Mouse (Mus musculus): ENCODE results near the gene Coro1b. TPM values are rescaled to one million over a fixed set of nuclear protein-coding genes. Genes with fewer than 3 reads are reported as not detected.

The Coro1b gene
- polyA plus RNA-seq (2012; ENCODE audit: low replicate concordance), result 68.6 and 81.7 TPM in 2 replicates

DNA sequence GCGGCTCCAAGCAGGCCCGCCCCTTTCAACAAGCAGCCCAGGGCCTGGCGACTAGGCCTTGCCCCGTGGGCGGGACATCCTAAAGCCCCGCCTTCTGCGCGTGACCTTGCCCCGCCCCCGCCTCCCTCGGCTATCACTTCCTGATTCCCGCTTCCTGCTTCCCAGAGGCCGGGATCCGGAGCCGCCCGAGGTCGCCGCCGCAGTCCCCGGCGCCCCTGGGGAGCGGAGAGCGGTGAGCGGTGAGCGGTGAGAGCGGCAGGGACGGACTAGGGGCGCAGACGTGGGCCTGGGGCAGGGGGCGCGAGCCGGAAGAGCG, at the start of gene Coro1b:
Gene Coro1b, plus strand, starts transcription at position 129 of the 316 bp plus-strand sequence.

GRCm38 (mm10) chr19:4099837-4100717, 48.3 kb upstream of the Coro1b start, which contains the start of gene Pitpnm1:
Pitpnm1 (plus strand) TSS chr19:4099998.

GRCm38 (mm10) chr19:4125741-4126696, 22.4 kb upstream of the Coro1b start, which contains the start of gene Aip:
Aip (minus strand) TSS chr19:4125858.

DNA sequence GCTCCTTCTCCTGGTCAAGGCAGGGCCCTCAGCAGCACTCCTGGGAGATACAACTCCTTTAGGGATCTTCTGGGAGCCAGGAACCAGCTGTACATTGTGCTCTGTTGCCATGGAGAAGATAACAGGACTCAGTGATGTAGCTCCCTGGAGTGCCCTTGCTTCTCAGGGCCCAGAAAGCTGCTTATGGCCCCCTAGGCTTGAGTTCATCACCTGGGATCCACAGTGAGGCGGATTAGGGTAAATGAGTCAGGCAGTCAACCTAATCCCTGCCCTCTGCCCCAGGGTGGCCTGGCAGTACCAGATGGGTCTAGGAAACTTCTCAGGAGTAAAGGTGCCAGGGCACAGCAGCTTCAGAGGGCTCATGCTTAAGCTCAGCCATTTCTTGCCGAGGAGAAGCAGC, 9.0 kb upstream of the Coro1b start, which contains the start of gene Gpr152:
Gene Gpr152, plus strand, starts transcription at position 342 of the 400 bp plus-strand sequence.

DNA sequence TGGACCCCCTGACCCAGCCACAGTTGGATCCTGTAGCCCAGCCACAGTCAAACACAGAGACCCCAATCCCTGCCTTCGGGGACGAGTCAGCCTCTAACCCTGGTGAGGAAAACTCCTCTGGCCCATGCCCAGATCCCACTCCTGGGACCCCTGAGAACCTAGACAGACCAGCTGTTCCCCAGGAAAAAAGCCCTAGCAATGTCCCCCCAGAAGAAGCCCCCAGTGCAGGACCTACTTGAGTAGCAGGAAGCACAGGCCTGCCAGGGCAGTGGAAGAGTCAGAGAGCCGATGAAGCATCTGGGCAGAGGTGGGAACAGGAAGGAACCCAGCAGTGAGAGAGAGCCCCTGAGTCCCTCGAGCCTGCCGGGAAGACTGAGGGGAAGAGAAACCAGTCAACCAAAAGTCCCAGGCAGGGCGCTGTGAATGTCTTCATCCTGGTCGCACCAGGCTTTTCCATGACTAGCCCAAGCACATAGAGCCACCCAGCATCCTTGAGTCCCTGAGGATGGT, 4.6 kb upstream of the Coro1b start, which contains the start of gene Cabp4:
Gene Cabp4, minus strand, starts transcription at position 275 of the 510 bp plus-strand sequence.

GRCm38 (mm10) chr19:4153232-4153654, 4.8 kb downstream of the Coro1b start, which contains the start of gene Ptprcap:
Ptprcap (plus strand) TSS chr19:4153604.

DNA sequence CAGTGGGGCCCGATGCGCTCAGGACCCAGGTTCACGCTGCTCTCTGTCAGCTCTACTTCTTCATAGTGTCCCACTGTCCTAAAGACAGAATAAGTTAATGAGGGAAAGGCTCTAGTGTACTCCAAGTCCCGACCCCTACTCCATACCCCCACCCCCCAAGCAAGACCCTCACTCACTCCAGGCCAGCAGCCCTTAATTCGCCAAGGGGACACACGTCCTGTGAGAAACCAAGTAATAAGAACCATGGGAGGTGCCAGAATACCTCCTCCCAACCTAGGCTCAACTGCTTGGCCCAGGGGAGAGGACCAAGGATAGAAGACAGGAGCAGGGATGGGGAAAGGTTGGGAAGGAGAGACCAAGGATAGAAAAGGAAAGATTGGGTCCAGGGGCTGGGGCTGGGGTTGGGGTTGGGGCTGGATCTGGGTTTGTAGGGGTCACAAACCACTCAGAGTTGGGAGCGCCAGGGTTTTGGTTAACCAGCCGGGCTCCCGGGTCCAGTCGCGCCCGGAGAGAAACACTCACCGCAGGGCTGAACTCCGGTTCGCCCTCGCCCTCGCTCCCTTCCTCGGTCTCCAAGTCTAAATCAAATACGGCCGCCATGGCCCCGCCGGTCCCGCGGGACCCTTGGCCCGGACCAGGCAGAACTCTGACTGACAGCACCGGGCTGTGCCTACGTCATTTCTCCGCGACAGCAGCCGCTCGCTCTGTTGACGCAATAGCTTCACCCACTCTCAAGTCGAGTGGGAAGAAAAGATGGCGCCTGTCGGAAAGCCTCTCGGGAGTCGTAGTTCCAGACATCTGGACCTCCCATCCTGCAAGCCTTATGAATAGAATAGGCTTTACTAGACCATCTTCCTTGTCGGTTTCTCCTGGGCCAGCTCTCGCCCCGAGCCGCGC, 14.5 kb downstream of the Coro1b start, which contains the start of gene Rps6kb2:
Gene Rps6kb2, minus strand, starts transcription at position 709 of the 897 bp plus-strand sequence.

DNA sequence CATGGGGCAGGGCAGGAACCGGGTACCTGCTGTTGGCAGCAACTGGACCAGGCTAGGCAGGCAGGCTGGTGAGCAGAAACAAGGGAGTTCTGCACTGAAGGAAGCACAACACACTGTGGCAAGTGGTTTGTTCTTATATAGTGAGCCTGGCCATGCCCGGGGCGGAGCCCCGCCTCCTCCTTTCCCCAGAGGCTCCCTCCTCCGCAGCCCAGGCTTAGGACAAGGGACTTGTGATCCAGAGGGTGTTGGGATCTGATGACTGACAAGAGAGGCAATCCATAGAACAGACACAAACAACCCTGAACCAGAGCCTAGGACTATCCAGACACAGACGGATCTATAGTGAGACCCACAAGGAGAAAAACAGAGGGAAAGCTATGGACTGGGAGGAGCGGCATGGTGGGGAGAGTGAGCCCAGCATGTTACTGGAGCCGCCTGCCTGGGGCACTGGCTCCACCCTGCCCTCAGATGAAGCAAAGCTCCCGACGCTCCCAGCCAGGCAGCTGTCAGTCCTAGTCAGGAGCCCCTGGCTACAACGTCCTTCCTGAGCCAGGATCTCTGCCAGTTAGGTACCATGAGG, 27.0 kb downstream of the Coro1b start, which contains the start of gene Carns1:
Gene Carns1, minus strand, starts transcription at position 112 of the 580 bp plus-strand sequence.

GRCm38 (mm10) chr19:4190831-4191334, 42.5 kb downstream of the Coro1b start, which contains the start of gene Tbc1d10c:
Tbc1d10c (minus strand) TSS chr19:4191284.

DNA sequence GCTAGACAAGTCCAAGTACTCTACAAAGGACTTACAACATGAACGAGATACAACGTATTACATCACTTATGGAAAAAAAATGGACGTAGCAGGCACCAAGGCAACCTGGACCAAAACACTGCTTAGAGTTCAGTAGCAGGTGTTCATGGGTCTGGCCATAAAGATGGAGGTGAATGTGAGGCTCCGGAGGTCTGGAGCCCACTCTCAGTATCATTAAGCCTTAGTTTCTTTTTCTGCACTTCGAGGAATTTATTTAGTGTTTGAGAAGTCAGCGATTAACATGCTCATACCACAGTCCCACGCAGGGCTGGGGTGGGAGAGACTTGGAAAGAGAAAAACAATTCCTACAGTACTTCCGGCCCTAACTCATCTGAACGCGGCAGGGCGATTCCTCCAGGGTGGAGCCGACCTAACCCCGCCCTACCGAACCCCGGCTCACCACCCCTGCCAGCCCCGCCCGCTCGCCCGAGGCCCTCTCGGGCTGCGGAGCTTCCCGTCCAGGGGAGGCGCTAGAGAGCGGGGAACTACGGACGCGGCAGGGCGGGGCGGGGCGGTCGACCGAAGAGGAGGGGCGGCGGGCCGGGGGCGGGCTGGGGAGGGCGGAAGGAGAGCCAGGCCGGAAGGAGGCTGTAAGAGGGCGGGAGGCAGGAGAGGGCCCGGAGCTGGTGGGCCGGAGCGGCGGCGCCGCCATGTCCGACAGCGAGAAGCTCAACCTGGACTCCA, 43.3 kb downstream of the Coro1b start, which contains the start of gene Ppp1ca:
Gene Ppp1ca, plus strand, starts transcription at position 538 of the 723 bp plus-strand sequence.

GRCm38 (mm10) chr19:4201291-4201909, 53.0 kb downstream of the Coro1b start, which contains the start of gene Rad9a:
Rad9a (minus strand) TSS chr19:4201662.

Other genes with a start within 250 kb of the Coro1b start
- gene Tcirg1, start 241.5 kb upstream of the Coro1b start, polyA plus RNA-seq (2012; ENCODE audit: low replicate concordance), result 75.8 and 86.6 TPM in 2 replicates
- gene Ndufs8, start 235.8 kb upstream of the Coro1b start, polyA plus RNA-seq (2012; ENCODE audit: low replicate concordance), result 14.8 and 113 TPM in 2 replicates
- gene Aldh3b1, start 218.8 kb upstream of the Coro1b start, polyA plus RNA-seq (2012; ENCODE audit: low replicate concordance), result 3.5 and 4.9 TPM in 2 replicates
- gene Unc93b1, start 213.4 kb upstream of the Coro1b start, polyA plus RNA-seq (2012; ENCODE audit: low replicate concordance), result 122 and 124 TPM in 2 replicates
- gene Aldh3b3, start 190.0 kb upstream of the Coro1b start, polyA plus RNA-seq (2012; ENCODE audit: low replicate concordance), result not detected in 2 replicates
- gene Aldh3b2, start 176.3 kb upstream of the Coro1b start, polyA plus RNA-seq (2012; ENCODE audit: low replicate concordance), result 0.26 and 0.83 TPM in 2 replicates
- gene Acy3, start 162.0 kb upstream of the Coro1b start, polyA plus RNA-seq (2012; ENCODE audit: low replicate concordance), result 4.2 and 13.1 TPM in 2 replicates
- not detected in 2 replicates for gene Tbx10, start 155.9 kb upstream of the Coro1b start, polyA plus RNA-seq (2012; ENCODE audit: low replicate concordance)
- 18.3 and 18.7 TPM in 2 replicates for gene Nudt8, start 148.0 kb upstream of the Coro1b start, polyA plus RNA-seq (2012; ENCODE audit: low replicate concordance)
- 5.0 TPM in 2 replicates for gene Gm49405, start 148.0 kb upstream of the Coro1b start, polyA plus RNA-seq (2012; ENCODE audit: low replicate concordance)
- gene Doc2g, start 145.3 kb upstream of the Coro1b start, polyA plus RNA-seq (2012; ENCODE audit: low replicate concordance), result 9.6 and 25.7 TPM in 2 replicates
- gene Ndufv1, start 135.8 kb upstream of the Coro1b start, polyA plus RNA-seq (2012; ENCODE audit: low replicate concordance), result 116 and 238 TPM in 2 replicates
- 87.4 and 343 TPM in 2 replicates for gene Gstp1, start 110.6 kb upstream of the Coro1b start, polyA plus RNA-seq (2012; ENCODE audit: low replicate concordance)
- gene Gstp2, start 102.6 kb upstream of the Coro1b start, polyA plus RNA-seq (2012; ENCODE audit: low replicate concordance), result 0.83 TPM in 1 of 2 replicates, not detected in the other
- 8.9 and 10.2 TPM in 2 replicates for gene Gstp3, start 89.0 kb upstream of the Coro1b start, polyA plus RNA-seq (2012; ENCODE audit: low replicate concordance)
- gene Cabp2, start 67.0 kb upstream of the Coro1b start, polyA plus RNA-seq (2012; ENCODE audit: low replicate concordance), result not detected in 2 replicates
- gene Cdk2ap2, start 51.4 kb upstream of the Coro1b start, polyA plus RNA-seq (2012; ENCODE audit: low replicate concordance), result 187 and 207 TPM in 2 replicates
- 116 and 152 TPM in 2 replicates for gene Pitpnm1, start 48.6 kb upstream of the Coro1b start, polyA plus RNA-seq (2012; ENCODE audit: low replicate concordance)
- 140 and 201 TPM in 2 replicates for gene Aip, start 22.8 kb upstream of the Coro1b start, polyA plus RNA-seq (2012; ENCODE audit: low replicate concordance)
- gene Gpr152, start 8.8 kb upstream of the Coro1b start, polyA plus RNA-seq (2012; ENCODE audit: low replicate concordance), result not detected in 2 replicates
- gene Cabp4, start 4.6 kb upstream of the Coro1b start, polyA plus RNA-seq (2012; ENCODE audit: low replicate concordance), result 0.80 and 4.6 TPM in 2 replicates
- 311 and 444 TPM in 2 replicates for gene Ptprcap, start 5.0 kb downstream of the Coro1b start, polyA plus RNA-seq (2012; ENCODE audit: low replicate concordance)
- gene Rps6kb2, start 14.7 kb downstream of the Coro1b start, polyA plus RNA-seq (2012; ENCODE audit: low replicate concordance), result 165 and 201 TPM in 2 replicates
- 2.9 and 5.8 TPM in 2 replicates for gene Carns1, start 26.9 kb downstream of the Coro1b start, polyA plus RNA-seq (2012; ENCODE audit: low replicate concordance)
- gene Tbc1d10c, start 42.7 kb downstream of the Coro1b start, polyA plus RNA-seq (2012; ENCODE audit: low replicate concordance), result 91.7 and 91.9 TPM in 2 replicates
- 230 and 449 TPM in 2 replicates for gene Ppp1ca, start 43.4 kb downstream of the Coro1b start, polyA plus RNA-seq (2012; ENCODE audit: low replicate concordance)
- 31.9 and 46.0 TPM in 2 replicates for gene Rad9a, start 53.0 kb downstream of the Coro1b start, polyA plus RNA-seq (2012; ENCODE audit: low replicate concordance)
- 22.4 and 34.6 TPM in 2 replicates for gene Clcf1, start 65.6 kb downstream of the Coro1b start, polyA plus RNA-seq (2012; ENCODE audit: low replicate concordance)
- 2.6 and 21.1 TPM in 2 replicates for gene AC109138.7, start 65.7 kb downstream of the Coro1b start, polyA plus RNA-seq (2012; ENCODE audit: low replicate concordance)
- gene Pold4, start 83.3 kb downstream of the Coro1b start, polyA plus RNA-seq (2012; ENCODE audit: low replicate concordance), result 20.7 and 38.4 TPM in 2 replicates
- 5.1 and 6.5 TPM in 2 replicates for gene Ssh3, start 120.6 kb downstream of the Coro1b start, polyA plus RNA-seq (2012; ENCODE audit: low replicate concordance)
- 7.3 and 8.3 TPM in 2 replicates for gene Ankrd13d, start 134.5 kb downstream of the Coro1b start, polyA plus RNA-seq (2012; ENCODE audit: low replicate concordance)
- gene Grk2, start 157.6 kb downstream of the Coro1b start, polyA plus RNA-seq (2012; ENCODE audit: low replicate concordance), result 462 and 498 TPM in 2 replicates
- 52.8 and 66.9 TPM in 2 replicates for gene Kdm2a, start 249.7 kb downstream of the Coro1b start, polyA plus RNA-seq (2012; ENCODE audit: low replicate concordance)